Mouse (Mus musculus): ENCODE measurements around the gene Tbc1d22a. TPM values are rescaled to one million over a fixed set of nuclear protein-coding genes. Genes with fewer than 3 reads are reported as not detected.
A peak's percentile ranks its signal among the peaks of the same experiment; 100 is the strongest.
"Not testable (repeated sequence)": the region's sequence is repeated elsewhere in the genome, so short reads cannot be mapped to it uniquely, and the experiment has no call there.

Tbc1d22a gene
- polyA plus RNA-seq, 1 experiment from 2014 or later, result 16.6 TPM

DNA sequence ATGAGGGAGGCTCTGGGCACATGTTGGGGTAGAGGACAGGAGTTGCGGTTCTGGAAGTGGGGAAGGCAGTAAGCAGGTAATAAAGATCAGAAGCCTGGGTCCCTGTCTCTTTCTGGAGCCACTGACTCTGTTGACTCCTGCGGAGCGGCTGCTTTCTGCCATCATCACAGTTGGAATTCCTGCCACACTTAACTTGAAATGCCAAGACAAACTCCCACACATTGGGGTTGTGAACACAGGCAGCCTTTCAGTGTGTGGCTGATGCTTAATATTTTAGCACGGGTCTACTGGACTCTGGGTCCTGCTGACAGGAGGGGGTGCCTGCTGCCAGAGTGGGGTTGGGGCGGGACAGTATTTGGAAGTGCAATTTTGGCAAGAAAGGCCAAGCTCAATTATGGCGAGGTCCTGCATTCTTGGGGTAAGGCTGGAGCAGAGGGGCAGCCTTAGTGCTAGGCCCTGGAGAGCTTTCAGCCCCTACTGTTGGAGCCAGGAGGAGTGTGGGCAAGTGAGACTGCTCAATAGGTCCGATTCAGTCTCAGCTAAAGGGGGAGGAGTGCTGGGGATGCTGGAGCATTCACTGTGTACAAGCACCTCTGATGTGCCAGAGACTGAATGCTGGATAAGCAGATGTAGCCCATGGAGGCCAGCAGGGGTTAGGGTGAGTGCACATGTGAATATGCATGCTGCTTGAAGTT, 5.4 kb downstream of the Tbc1d22a start:
- H3K4me1 ChIP-seq (ENCODE audit: insufficient read depth, low read length), result peaks cover 26% of the 10 kb centered on the region
- no peak overlapping the region for H3K4me2 ChIP-seq (replicated peaks; ENCODE audit: low read depth, low read length)
- ATAC-seq (ENCODE audit: low FRiP score, low TSS enrichment), result peak; percentile 50; the same call in 1 of the 2 replicates
- H3K27ac ChIP-seq (ENCODE audit: low read length), result peak overlapping the region; percentile 64; the same call in 1 of the 2 replicates
- peaks cover 2% of the 10 kb centered on the region; the same call in 1 of the 2 replicates for H3K9me3 ChIP-seq (ENCODE audit: low read length)
- H3K4me3 ChIP-seq (ENCODE audit: low read length), result no peak overlapping the region
- WGBS, result 54% methylated on average over 7 of the region's 7 CpGs
- H3K27me3 ChIP-seq (ENCODE audit: insufficient read depth, low read length), result no peaks in the 10 kb centered on the region
- no peak overlapping the region for H3K9ac ChIP-seq (replicated peaks; ENCODE audit: low read length)
- H3K36me3 ChIP-seq (ENCODE audit: insufficient read depth, low read length), result no peaks in the 10 kb centered on the region

DNA sequence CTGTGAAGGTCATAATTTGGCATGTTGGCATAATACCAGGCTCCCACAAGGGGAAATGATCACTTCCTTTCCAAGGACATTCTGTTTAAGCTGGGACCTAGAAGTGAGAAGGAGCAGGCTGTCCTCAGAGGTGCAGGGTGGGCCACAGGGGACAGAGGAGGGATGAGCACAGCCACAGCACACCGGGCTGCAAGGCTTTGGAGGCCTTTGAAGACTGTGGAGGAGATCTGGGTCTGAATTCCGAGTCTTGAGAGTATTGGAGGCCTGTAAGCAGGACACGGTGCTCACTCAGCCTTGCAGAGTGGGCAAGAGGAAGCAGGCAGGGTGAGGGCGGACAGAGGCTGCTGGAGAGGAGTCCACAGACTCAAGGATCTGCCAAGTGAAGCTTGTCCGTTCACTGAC, 6.0 kb downstream of the Tbc1d22a start:
- Histone ChIP-seq H3K27ac (ENCODE audit: low read length) (peak overlapping the region; percentile 64), H3K4me2 (replicated peaks; ENCODE audit: low read depth, low read length) (no peak overlapping the region), H3K4me1 (ENCODE audit: insufficient read depth, low read length) (peaks cover 20% of the 10 kb centered on the region), H3K4me3 (ENCODE audit: low read length) (no peak overlapping the region), H3K9ac (replicated peaks; ENCODE audit: low read length) (0 out of 2 replicates have a peak overlapping the region, but pooled peaks have one; percentile 3), H3K27me3 (ENCODE audit: insufficient read depth, low read length) (no peaks in the 10 kb centered on the region), H3K36me3 (ENCODE audit: insufficient read depth, low read length) (no peaks in the 10 kb centered on the region), H3K9me3 (ENCODE audit: low read length) (peaks cover 2% of the 10 kb centered on the region; the same call in 1 of the 2 replicates)
- WGBS, result 58% methylated on average over 5 of the region's 5 CpGs
- peak; percentile 66 for ATAC-seq (ENCODE audit: low FRiP score, low TSS enrichment)

DNA sequence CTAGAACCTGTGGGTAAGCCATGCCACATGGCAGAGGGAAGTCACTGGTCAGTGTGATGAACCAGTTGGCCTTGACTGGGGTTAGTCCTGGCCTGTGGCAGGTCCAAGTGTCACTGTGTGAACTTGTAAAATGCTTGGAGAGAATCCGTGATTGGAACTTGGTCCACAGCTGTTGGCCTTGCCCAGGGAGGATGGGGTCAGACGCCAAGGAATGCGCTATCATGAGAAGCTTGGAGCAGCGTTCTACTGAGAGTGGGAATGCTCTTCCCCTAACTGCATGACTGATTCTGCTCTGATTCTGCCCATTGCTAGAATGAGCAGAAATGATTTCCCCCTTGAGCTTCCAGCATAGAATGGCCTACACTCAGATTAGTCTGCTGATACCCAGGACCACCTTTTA, 6.5 kb downstream of the Tbc1d22a start:
- no peak overlapping the region for H3K4me2 ChIP-seq (replicated peaks; ENCODE audit: low read depth, low read length)
- H3K36me3 ChIP-seq (ENCODE audit: insufficient read depth, low read length), result no peaks in the 10 kb centered on the region
- peaks cover 19% of the 10 kb centered on the region for H3K4me1 ChIP-seq (ENCODE audit: insufficient read depth, low read length)
- H3K27ac ChIP-seq (ENCODE audit: low read length), result peak overlapping the region; percentile 64
- no peak overlapping the region for H3K9ac ChIP-seq (replicated peaks; ENCODE audit: low read length)
- H3K27me3 ChIP-seq (ENCODE audit: insufficient read depth, low read length), result no peaks in the 10 kb centered on the region
- peak; percentile 21; the same call in 1 of the 2 replicates for ATAC-seq (ENCODE audit: low FRiP score, low TSS enrichment)
- H3K4me3 ChIP-seq (ENCODE audit: low read length), result no peak overlapping the region
- 55% methylated on average over 4 of the region's 4 CpGs for WGBS
- peaks cover 2% of the 10 kb centered on the region; the same call in 1 of the 2 replicates for H3K9me3 ChIP-seq (ENCODE audit: low read length)

DNA sequence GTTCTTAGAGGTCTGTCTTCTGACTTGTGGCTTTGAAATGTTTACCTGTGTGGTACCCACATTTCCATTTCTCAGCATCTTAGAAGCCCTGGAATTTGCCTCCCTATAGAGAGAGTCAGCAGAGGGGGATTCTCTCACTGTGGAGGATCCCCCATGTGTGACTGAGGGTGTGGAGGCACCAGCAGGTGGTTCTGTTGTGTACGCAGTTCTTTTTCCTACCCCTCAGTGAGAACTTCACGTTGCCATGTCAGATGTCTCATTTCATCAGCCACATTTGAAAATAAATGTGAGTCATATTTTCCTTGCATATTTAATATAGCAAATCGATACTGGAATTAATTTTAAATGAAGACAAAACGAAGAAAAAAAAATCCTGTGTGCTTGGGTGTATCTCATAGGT, 7.1 kb downstream of the Tbc1d22a start:
- Histone ChIP-seq H3K9ac (replicated peaks; ENCODE audit: low read length) (no peak overlapping the region), H3K27me3 (ENCODE audit: insufficient read depth, low read length) (no peaks in the 10 kb centered on the region), H3K27ac (ENCODE audit: low read length) (no peak overlapping the region), H3K4me2 (replicated peaks; ENCODE audit: low read depth, low read length) (no peak overlapping the region), H3K36me3 (ENCODE audit: insufficient read depth, low read length) (no peaks in the 10 kb centered on the region), H3K4me1 (ENCODE audit: insufficient read depth, low read length) (peaks cover 19% of the 10 kb centered on the region), H3K4me3 (ENCODE audit: low read length) (no peak overlapping the region), H3K9me3 (ENCODE audit: low read length) (peaks cover 2% of the 10 kb centered on the region; the same call in 1 of the 2 replicates)
- ATAC-seq (ENCODE audit: low FRiP score, low TSS enrichment), result no peak
- 88% methylated on average over 4 of the region's 4 CpGs for WGBS

DNA sequence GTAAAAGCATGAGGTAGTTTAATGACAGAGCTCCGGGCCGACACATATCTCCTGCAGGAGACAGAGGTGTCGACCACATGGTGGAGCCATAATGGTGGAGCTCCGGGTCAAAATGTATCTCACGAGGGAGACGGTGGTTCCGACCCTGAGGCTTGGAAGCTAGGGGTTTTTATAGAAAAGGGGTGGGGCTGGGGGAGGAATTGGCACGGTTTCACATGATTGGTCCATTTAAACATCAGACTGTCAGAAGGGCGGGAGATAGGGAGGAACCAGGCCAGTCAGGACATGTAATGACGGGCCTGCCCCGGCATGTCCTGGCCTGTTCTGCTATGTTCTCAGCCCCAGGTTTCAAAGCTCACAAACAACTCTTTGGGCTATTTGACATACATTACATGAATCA, 7.6 kb downstream of the Tbc1d22a start:
- H3K27me3 ChIP-seq (ENCODE audit: insufficient read depth, low read length); H3K9ac ChIP-seq (replicated peaks; ENCODE audit: low read length); ATAC-seq (ENCODE audit: low FRiP score, low TSS enrichment); H3K36me3 ChIP-seq (ENCODE audit: insufficient read depth, low read length); H3K4me3 ChIP-seq (ENCODE audit: low read length); H3K4me2 ChIP-seq (replicated peaks; ENCODE audit: low read depth, low read length); H3K9me3 ChIP-seq (ENCODE audit: low read length); H3K27ac ChIP-seq (ENCODE audit: low read length): not testable (repeated sequence)
- WGBS, result 79% methylated on average over 11 of the region's 11 CpGs
- peaks cover 19% of the 10 kb centered on the region for H3K4me1 ChIP-seq (ENCODE audit: insufficient read depth, low read length)

DNA sequence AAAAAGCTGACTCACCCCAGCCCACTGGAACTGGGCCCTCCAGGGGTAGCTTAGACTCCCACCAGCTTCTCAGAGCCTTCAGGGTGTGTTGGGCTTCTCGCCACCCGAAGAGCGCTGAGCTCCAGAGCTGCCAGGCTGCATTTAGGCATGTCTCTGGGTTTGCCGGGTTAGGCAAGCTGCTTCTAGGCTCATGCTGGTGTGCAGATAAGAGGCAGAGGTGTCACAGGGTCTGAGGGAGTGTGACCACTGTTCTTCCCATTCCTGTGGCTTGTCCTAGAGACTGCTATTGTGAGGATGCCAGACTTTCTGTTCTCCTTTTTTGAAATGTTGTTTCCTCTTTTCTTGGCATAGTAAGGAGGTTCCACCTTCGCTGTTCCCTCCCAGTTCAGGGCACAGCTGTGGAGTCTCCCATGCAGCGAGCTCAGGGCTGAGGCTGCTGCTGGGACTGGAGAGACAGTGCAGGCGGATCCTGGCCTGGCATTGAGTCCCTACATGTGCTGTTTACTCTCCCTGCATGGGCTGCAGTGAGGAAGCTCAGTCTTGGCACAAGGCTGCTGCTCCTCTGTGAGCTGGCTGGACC, 10.8 kb downstream of the Tbc1d22a start:
- no peak overlapping the region for H3K9ac ChIP-seq (replicated peaks; ENCODE audit: low read length)
- ATAC-seq (ENCODE audit: low FRiP score, low TSS enrichment), result peak; percentile 37; the same call in 1 of the 2 replicates
- H3K4me2 ChIP-seq (replicated peaks; ENCODE audit: low read depth, low read length), result no peak overlapping the region
- 86% methylated on average over 7 of the region's 7 CpGs for WGBS
- H3K9me3 ChIP-seq (ENCODE audit: low read length), result peaks cover 2% of the 10 kb centered on the region; the same call in 1 of the 2 replicates
- no peaks in the 10 kb centered on the region for H3K27me3 ChIP-seq (ENCODE audit: insufficient read depth, low read length)
- H3K36me3 ChIP-seq (ENCODE audit: insufficient read depth, low read length), result no peaks in the 10 kb centered on the region
- H3K4me1 ChIP-seq (ENCODE audit: insufficient read depth, low read length), result peaks cover 14% of the 10 kb centered on the region
- no peak overlapping the region for H3K4me3 ChIP-seq (ENCODE audit: low read length)
- H3K27ac ChIP-seq (ENCODE audit: low read length), result no peak overlapping the region

DNA sequence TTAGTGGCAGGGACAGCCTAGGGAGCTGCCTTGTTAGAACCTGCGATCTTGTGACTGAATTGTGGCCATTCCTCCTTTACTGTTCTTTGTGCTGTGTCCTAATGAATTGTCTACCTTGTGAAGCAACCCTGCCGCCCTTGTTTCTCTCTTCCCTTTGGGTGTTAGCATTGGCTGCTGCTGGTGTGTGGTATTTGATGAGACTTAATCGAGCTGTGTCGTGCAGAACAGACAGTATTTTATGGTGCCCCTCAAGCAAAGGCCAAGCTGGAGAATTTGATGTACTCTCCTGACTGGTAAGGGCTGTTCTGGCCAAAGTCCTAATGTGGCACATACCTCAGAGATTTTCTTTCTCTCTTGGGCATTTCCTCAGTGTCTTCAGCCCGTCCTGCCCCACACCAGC, 12.0 kb downstream of the Tbc1d22a start:
- ATAC-seq (ENCODE audit: low FRiP score, low TSS enrichment), result no peak
- Histone ChIP-seq H3K4me1 (ENCODE audit: insufficient read depth, low read length) (0 out of 2 replicates have a peak, but pooled peaks cover 3% of the 10 kb centered on the region), H3K4me3 (ENCODE audit: low read length) (no peak overlapping the region), H3K4me2 (replicated peaks; ENCODE audit: low read depth, low read length) (no peak overlapping the region), H3K27ac (ENCODE audit: low read length) (no peak overlapping the region), H3K9me3 (ENCODE audit: low read length) (peaks cover 2% of the 10 kb centered on the region; the same call in 1 of the 2 replicates), H3K36me3 (ENCODE audit: insufficient read depth, low read length) (no peaks in the 10 kb centered on the region), H3K9ac (replicated peaks; ENCODE audit: low read length) (no peak overlapping the region), H3K27me3 (ENCODE audit: insufficient read depth, low read length) (no peaks in the 10 kb centered on the region)
- 75% methylated on average over 5 of the region's 5 CpGs for WGBS

DNA sequence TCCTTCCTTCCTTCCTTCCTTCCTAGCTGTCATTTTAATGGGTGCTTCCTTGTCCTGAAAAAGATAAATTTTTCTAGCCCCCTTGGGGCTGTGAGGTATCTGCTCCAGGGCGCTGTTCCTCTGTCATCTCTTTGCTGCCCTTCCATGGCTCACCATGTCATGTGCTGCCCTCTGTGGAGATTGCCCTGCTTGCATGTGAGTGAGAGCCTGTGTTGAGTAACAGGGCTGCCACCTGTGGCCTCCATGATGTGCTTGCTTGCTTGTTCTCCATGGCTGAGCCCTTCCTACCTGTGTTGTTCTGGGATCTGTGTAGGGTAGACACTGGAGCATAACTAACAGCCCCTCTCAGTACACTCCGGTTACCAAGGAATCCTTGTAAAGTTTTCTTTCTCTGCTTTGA, 12.7 kb downstream of the Tbc1d22a start:
- no peak overlapping the region for H3K27ac ChIP-seq (ENCODE audit: low read length)
- H3K27me3 ChIP-seq (ENCODE audit: insufficient read depth, low read length), result no peaks in the 10 kb centered on the region
- no peak overlapping the region for H3K4me3 ChIP-seq (ENCODE audit: low read length)
- 78% methylated on average over 2 of the region's 2 CpGs for WGBS
- no peaks in the 10 kb centered on the region for H3K36me3 ChIP-seq (ENCODE audit: insufficient read depth, low read length)
- ATAC-seq (ENCODE audit: low FRiP score, low TSS enrichment), result no peak
- peaks cover 2% of the 10 kb centered on the region; the same call in 1 of the 2 replicates for H3K9me3 ChIP-seq (ENCODE audit: low read length)
- H3K9ac ChIP-seq (replicated peaks; ENCODE audit: low read length), result no peak overlapping the region
- H3K4me2 ChIP-seq (replicated peaks; ENCODE audit: low read depth, low read length), result no peak overlapping the region
- 0 out of 2 replicates have a peak, but pooled peaks cover 3% of the 10 kb centered on the region for H3K4me1 ChIP-seq (ENCODE audit: insufficient read depth, low read length)

DNA sequence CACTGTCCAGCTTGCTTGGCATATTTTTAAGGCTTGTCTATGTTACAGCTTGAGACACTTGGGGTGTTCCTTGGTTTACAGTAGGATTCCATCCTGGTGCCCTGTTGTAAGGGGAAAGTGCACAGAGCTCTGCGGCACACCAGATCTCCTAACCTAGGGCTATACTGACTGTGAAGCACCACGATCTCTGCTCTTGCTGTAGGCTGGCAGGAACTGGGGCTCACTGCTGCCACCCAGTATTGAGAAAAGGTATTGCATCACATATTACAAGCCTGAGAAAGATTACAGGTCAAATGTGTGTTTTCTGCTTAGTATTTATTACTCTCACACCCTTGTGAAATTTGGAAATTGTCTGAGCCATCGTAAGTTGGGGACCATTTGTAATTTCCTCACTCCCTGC, 13.9 kb downstream of the Tbc1d22a start:
- H3K4me2 ChIP-seq (replicated peaks; ENCODE audit: low read depth, low read length), result no peak overlapping the region
- no peaks in the 10 kb centered on the region for H3K36me3 ChIP-seq (ENCODE audit: insufficient read depth, low read length)
- H3K9me3 ChIP-seq (ENCODE audit: low read length), result peaks cover 2% of the 10 kb centered on the region; the same call in 1 of the 2 replicates
- H3K4me3 ChIP-seq (ENCODE audit: low read length), result no peak overlapping the region
- 0 out of 2 replicates have a peak, but pooled peaks cover 3% of the 10 kb centered on the region for H3K4me1 ChIP-seq (ENCODE audit: insufficient read depth, low read length)
- 0 out of 2 replicates have a peak, but pooled peaks have one; percentile 51 for ATAC-seq (ENCODE audit: low FRiP score, low TSS enrichment)
- no peak overlapping the region for H3K9ac ChIP-seq (replicated peaks; ENCODE audit: low read length)
- no peaks in the 10 kb centered on the region for H3K27me3 ChIP-seq (ENCODE audit: insufficient read depth, low read length)
- H3K27ac ChIP-seq (ENCODE audit: low read length), result no peak overlapping the region
- WGBS, result 34% methylated on average over 3 of the region's 3 CpGs

DNA sequence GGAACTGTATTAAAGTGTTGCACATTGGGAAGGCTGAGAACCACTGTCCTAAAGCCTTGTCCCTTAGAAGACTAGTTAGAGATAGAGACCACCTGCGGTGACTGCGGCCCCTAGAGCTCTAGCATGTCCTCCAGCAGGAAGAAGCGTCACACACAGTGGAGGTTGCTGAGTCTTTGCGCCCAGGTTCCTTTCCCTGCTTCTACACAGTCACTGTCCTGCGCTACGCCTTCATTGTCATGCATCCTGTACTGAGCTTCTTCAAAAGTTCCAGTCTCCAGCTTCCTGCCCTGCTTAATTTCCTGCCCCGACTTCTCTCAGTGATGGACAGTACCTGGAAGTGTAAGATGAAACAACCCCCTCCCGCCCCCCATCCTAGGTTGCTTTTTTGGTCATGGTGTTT, 14.8 kb downstream of the Tbc1d22a start:
- no peak for ATAC-seq (ENCODE audit: low FRiP score, low TSS enrichment)
- Histone ChIP-seq H3K4me1 (ENCODE audit: insufficient read depth, low read length) (0 out of 2 replicates have a peak, but pooled peaks cover 3% of the 10 kb centered on the region), H3K4me2 (replicated peaks; ENCODE audit: low read depth, low read length) (no peak overlapping the region), H3K27ac (ENCODE audit: low read length) (no peak overlapping the region), H3K9ac (replicated peaks; ENCODE audit: low read length) (no peak overlapping the region), H3K27me3 (ENCODE audit: insufficient read depth, low read length) (no peaks in the 10 kb centered on the region), H3K4me3 (ENCODE audit: low read length) (no peak overlapping the region), H3K36me3 (ENCODE audit: insufficient read depth, low read length) (no peaks in the 10 kb centered on the region), H3K9me3 (ENCODE audit: low read length) (no peaks in the 10 kb centered on the region)
- WGBS, result 82% methylated on average over 8 of the region's 8 CpGs

Measured in kidney, embryonic 16.5 days (tissue).